Mouse (Mus musculus): ENCODE results near the gene Gm29797.

Gm29797 gene

GRCm38 (mm10) chr2:181696801-181697420 is 40.1 kb downstream of the Gm29797 start:
- no peak for DNase-seq (ENCODE audit: low spot score in 2 of 2)

- DNase-seq (ENCODE audit: low spot score in 2 of 2) = no peak
Observed at GRCm38 (mm10) chr2:181698241-181698640, 41.4 kb downstream of the Gm29797 start, which contains the start of gene Lkaaear1. Gene Lkaaear1 (minus strand): TSS chr2:181698442.

DNA sequence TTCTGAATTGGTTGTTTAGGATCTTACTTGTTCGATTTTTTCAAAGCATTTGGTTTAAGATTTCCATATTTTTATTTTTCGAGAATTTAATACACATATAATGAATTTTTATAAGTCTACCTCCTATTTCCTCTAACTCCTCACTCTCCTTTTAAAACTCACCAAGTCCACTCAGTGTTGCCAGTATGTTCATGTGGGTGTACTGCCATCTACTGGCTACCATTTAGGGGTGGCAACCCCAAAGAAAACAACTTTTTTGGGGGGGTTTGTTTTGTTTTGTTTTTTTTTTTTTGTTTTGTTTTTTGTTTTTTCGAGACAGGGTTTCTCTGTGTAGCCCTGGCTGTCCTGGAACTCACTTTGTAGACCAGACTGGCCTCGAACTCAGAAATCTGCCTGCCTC is 49.8 kb downstream of the Gm29797 start:
- no peak for DNase-seq (ENCODE audit: low spot score in 2 of 2)
